Mouse (Mus musculus) liver, embryonic 15.5 days (tissue): ENCODE data around the gene Rbm39. TPM values are rescaled to one million over a fixed set of nuclear protein-coding genes. Genes with fewer than 3 reads are reported as not detected.

Source experiments
- ATAC-seq: fragments of 200-750 bp; cut with Nextera tagmentation; 2 replicates; pipeline ENCODE4 v1.8.0; 2017; ENCODE audit warnings: moderate number of reproducible peaks, mild to moderate bottlenecking, moderate library complexity; ENCODE audit not compliant: insufficient read depth
- H3K27ac ChIP-seq: fragments of 300-500 bp; sonication (generic); replicated peaks from 2 replicates; pipeline ENCODE4 v1.5.1; 2015; ENCODE audit warnings: mild to moderate bottlenecking, inconsistent platforms
- H3K27me3 ChIP-seq: fragments of 300-500 bp; sonication (generic); 2 replicates; pipeline ENCODE4 v1.6.1; 2015; ENCODE audit warnings: mild to moderate bottlenecking, inconsistent platforms
- H3K36me3 ChIP-seq: fragments of 300-500 bp; sonication (generic); replicated peaks from 2 replicates; pipeline ENCODE4 v1.6.1; 2015; ENCODE audit warnings: moderate library complexity, mild to moderate bottlenecking, inconsistent platforms
- H3K4me1 ChIP-seq: fragments of 300-500 bp; sonication (generic); replicated peaks from 2 replicates; pipeline ENCODE4 v1.6.1; 2015; ENCODE audit warnings: inconsistent platforms
- H3K4me2 ChIP-seq: fragments of 300-500 bp; sonication (generic); 2 replicates; pipeline ENCODE4 v1.6.1; 2015; ENCODE audit warnings: moderate library complexity, mild to moderate bottlenecking, inconsistent platforms
- H3K4me3 ChIP-seq: fragments of 300-500 bp; sonication (generic); replicated peaks from 2 replicates; pipeline ENCODE4 v1.5.1; 2015; ENCODE audit warnings: mild to moderate bottlenecking, inconsistent platforms
- H3K9ac ChIP-seq: fragments of 300-500 bp; sonication (generic); 2 replicates; pipeline ENCODE4 v1.6.1; 2015; ENCODE audit warnings: moderate library complexity, mild to moderate bottlenecking, inconsistent platforms
- H3K9me3 ChIP-seq: fragments of 300-500 bp; sonication (generic); replicated peaks from 2 replicates; pipeline ENCODE4 v1.6.1; 2016; ENCODE audit warnings: inconsistent platforms
- whole genome bisulfite sequencing: fragments of 180-500 bp; shearing (Covaris S2); methylation state at CpG from one replicate; pipeline ENCODE4 v1.1.7; 2015; ENCODE audit warnings: mixed read lengths; ENCODE audit not compliant: insufficient replicate concordance; 5-methylcytosine and 5-hydroxymethylcytosine counted together
- polyA plus RNA-seq: library from polyadenylated mRNA; unstranded; fragments of >200 nt; fragmentation: Nextera tagmentation; extraction: Ambion mirVana; gene quantifications from 2 replicates; pipeline ENCODE4 v1.2.1, GENCODE M21; 2015

The Rbm39 gene
- polyA plus RNA-seq, 1 experiment from 2014 or later = 223 TPM

DNA sequence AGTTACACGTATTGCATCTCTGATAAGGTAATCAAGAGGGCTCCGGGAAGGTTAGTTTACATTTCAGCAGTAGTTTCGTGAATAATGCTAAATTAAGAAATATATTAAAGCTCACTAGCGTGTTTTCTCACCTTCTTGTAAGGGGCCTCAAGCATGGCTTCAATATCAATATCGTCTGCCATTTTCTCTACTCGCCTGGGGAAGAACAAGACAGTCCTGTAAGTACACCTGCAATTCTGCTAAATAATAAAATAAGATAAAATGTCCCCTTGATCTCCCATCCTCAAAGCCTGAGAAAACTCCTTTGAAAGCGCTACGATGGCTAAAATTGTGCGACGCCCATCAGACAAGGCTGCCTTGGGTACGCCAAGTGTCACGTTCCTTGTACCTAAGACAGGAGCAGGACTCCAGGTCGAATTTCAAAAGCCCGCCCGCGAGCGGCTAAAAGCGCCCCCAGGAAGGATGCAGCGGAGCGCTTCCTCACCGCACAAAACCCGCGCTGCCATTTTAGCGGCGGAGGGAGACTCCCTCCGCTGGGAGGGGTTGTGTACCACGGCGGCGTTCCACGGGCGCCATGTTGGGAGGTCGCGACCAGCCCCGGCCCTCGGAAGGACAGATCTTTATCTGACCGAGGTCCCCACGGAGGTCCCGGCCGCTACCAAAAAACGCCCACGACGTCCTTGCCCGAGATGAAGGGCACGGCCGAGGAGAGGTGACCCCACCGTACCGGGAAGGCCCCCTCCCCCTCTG lies 817 bp downstream of the Rbm39 start:
- Histone ChIP-seq H3K9me3 (no peaks in the 10 kb centered on the region), H3K4me1 (peaks cover 33% of the 10 kb centered on the region), H3K4me3 (peak overlapping the region; percentile 98), H3K4me2 (peak overlapping the region; percentile 84), H3K27me3 (no peaks in the 10 kb centered on the region), H3K9ac (peak overlapping the region; percentile 100), H3K27ac (peak overlapping the region; percentile 98), H3K36me3 (peaks cover 41% of the 10 kb centered on the region)
- under 1% methylated on average over 47 of the region's 47 CpGs for WGBS
- ATAC-seq = peak; percentile 35

DNA sequence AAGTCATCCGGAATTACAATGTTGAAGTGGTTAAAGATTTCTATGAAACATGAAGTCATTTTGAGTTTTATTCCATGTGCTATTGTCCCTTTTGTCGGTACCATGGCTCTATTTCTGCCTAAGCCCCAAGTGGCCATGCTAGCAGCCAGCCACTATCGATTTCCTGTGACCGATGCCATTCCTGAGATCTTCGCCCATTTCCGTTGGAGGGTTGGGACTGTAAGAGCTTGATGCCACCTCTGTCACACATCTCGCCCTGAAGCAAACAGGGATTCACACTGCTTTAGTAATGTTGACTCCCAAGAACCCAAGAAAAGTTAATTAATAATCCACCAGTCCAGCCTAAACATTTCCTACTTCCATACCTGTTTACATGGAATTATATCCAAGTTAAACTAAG lies 2.4 kb downstream of the Rbm39 start:
- Histone ChIP-seq H3K4me1 (peaks cover 33% of the 10 kb centered on the region), H3K4me2 (peak overlapping the region; percentile 84), H3K9me3 (no peaks in the 10 kb centered on the region), H3K4me3 (peak overlapping the region; percentile 98), H3K9ac (0 out of 2 replicates have a peak overlapping the region, but pooled peaks have one; percentile 15), H3K27ac (no peak overlapping the region), H3K27me3 (no peaks in the 10 kb centered on the region), H3K36me3 (peaks cover 55% of the 10 kb centered on the region)
- no peak for ATAC-seq
- 66% methylated on average over 7 of the region's 7 CpGs for WGBS

DNA sequence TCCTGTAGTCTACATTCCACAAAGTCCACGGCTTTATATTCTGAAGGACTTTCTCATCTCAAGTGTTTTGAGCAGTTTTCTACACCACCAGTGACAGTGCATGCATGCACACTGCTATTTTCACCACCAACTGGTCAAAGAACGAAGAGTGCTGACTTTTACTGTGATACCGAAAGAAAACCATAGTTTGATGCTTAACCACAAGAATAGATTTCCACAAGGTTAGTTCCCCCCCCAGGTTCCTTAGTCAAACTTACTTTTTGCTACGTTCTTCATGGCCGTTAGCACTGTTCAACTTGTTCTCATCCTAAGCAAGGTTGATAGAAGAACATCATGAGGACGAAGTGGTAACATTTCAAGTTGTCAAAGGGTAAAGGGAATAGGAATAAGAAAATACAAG lies 3.0 kb downstream of the Rbm39 start:
- no peak overlapping the region; the same call in 1 of the 2 replicates for H3K4me3 ChIP-seq
- no peaks in the 10 kb centered on the region for H3K27me3 ChIP-seq
- H3K4me1 ChIP-seq = peaks cover 29% of the 10 kb centered on the region
- H3K36me3 ChIP-seq = peaks cover 60% of the 10 kb centered on the region
- H3K9ac ChIP-seq = no peak overlapping the region
- whole genome bisulfite sequencing = 76% methylated on average over 6 of the region's 6 CpGs
- no peak overlapping the region for H3K27ac ChIP-seq
- no peaks in the 10 kb centered on the region for H3K9me3 ChIP-seq
- ATAC-seq = no peak
- peak overlapping the region; percentile 14; the same call in 1 of the 2 replicates for H3K4me2 ChIP-seq

DNA sequence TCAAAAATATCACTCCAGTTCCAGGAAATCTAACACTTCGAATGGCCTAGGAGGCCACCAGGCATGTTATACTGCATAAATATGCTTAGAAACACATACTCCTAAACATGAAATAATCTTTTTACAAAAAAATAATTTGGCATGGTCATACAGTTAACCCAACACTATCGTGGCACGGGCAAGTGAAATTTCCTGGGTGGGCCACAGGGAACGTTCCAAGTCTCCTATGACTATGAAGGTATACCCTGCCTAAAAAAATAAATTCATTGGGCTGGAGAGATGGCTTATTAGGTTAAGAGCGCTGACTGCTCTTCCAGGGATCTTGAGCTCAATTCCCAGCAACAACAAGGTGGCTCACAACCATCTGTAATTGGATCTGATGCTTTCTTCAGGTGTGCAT lies 13.5 kb downstream of the Rbm39 start:
- Histone ChIP-seq H3K4me1 (no peaks in the 10 kb centered on the region), H3K4me2 (no peak overlapping the region), H3K27ac (no peak overlapping the region), H3K36me3 (peaks cover 96% of the 10 kb centered on the region), H3K27me3 (no peaks in the 10 kb centered on the region), H3K4me3 (no peak overlapping the region), H3K9me3 (no peaks in the 10 kb centered on the region), H3K9ac (no peak overlapping the region)
- WGBS = 92% methylated on average over 5 of the region's 5 CpGs
- ATAC-seq = no peak

DNA sequence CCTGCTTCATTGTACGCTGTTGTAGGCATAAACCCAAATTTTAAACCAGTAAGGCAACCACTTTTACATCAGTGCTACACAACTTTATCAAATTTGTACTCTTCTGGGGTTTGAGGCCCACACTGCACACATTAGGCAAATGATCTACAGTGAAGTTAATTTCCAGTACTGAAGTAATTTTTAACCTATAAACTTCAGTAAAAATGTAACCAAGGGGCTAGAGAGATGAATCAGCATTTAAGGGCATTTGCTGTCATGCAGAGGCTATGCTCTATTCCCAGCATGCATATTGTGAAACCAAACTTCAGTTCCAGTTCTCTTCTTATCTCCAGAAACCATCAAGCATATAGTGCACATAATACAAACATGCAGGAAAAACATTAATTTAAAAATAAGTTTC lies 14.6 kb downstream of the Rbm39 start:
- Histone ChIP-seq H3K4me3 (no peak overlapping the region), H3K27ac (no peak overlapping the region), H3K27me3 (no peaks in the 10 kb centered on the region), H3K9ac (no peak overlapping the region), H3K4me1 (no peaks in the 10 kb centered on the region), H3K36me3 (peaks cover 91% of the 10 kb centered on the region), H3K4me2 (no peak overlapping the region), H3K9me3 (no peaks in the 10 kb centered on the region)
- WGBS = 97% methylated on average over 1 of the region's 1 CpGs
- ATAC-seq = no peak

DNA sequence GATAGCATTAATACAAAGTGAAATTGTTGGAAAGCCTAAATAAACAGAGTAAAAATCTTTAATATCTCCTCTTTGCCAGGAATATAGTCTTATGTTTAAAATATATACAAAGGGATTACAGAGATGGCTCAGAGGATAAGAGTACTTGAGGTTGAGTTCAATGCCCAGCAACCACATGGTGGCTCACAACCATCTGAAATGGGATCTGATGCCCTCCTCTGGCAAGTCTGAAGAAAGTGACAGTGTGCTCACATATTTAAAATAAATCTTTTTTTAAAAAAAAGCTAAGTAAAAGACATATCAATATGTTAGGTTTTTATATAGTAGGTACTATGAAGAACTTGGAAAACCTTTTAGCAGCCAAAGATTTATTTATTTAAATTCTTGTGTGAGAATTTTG lies 28.5 kb downstream of the Rbm39 start:
- no peak for ATAC-seq
- H3K27me3 ChIP-seq = no peaks in the 10 kb centered on the region
- H3K4me2 ChIP-seq = no peak overlapping the region
- peaks cover 5% of the 10 kb centered on the region; the same call in 1 of the 2 replicates for H3K4me1 ChIP-seq
- H3K27ac ChIP-seq = no peak overlapping the region
- H3K4me3 ChIP-seq = no peak overlapping the region
- peaks cover 88% of the 10 kb centered on the region for H3K36me3 ChIP-seq
- H3K9ac ChIP-seq = no peak overlapping the region
- H3K9me3 ChIP-seq = no peaks in the 10 kb centered on the region

DNA sequence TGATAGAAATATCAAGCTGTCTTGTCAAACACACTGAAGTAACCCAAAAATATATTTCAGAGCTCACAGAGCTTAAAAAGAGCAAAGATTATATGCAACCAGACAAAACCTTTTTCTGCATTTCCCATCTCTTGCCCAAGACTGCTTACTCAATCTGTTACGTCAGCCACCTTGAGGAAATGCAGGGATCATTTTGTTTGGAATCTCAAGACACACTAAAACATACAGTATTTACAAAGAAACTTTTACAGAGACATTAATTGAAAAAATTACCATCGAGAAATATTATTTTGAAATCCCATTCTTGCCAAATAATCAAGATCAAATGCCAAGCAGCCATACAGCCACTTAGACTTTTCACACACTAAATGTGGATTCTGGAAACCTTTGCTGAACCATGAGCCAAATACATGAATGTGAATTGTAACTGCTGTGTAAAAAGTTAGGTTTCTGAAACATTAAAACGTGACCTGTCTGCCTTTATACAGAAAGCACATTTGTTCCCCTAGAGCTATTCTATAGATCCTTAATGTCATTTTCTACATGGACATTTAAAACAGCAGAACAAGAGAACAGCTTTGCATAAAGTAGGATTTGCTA lies 32.6 kb downstream of the Rbm39 start:
- Histone ChIP-seq H3K9ac (no peak overlapping the region), H3K27ac (no peak overlapping the region), H3K9me3 (no peaks in the 10 kb centered on the region), H3K36me3 (peaks cover 58% of the 10 kb centered on the region), H3K4me1 (peaks cover 29% of the 10 kb centered on the region), H3K27me3 (no peaks in the 10 kb centered on the region), H3K4me3 (no peak overlapping the region), H3K4me2 (no peak overlapping the region)
- ATAC-seq = no peak
- 80% methylated on average over 3 of the region's 3 CpGs for WGBS

DNA sequence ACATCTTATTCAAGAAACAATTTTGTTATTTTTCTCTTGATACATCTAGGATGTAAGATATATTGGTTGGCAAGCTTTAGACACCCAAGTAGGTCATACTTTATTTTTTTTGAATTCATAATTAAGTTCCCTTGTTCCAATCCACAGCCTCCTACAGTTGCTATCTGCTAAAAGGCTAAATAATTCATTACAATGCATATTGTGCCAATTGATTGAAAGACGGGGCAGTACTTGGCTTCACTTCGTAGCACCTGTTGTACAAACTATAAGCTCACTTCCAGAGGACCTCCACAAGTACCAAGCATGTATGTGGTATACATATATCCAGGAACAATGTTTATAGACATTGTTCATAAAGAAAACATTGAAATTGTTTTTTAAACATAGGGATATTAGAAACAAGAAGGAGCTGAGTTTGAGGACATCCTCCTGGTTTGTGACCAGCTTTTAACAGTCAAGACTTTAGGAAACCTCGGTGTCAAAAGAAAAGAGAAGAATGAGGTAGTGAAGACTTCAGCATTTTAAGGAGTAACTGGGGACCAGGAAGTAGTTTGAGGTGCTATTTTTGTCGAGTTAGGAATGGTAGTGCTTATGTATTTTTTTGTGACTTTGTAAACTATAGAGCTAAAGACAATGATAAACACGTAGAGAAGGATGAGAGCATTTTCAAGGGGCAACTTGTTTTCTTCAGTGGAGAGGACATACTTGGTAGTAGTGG lies 33.6 kb downstream of the Rbm39 start:
- Histone ChIP-seq H3K9ac (no peak overlapping the region), H3K4me1 (peaks cover 29% of the 10 kb centered on the region), H3K27ac (no peak overlapping the region), H3K4me2 (no peak overlapping the region), H3K9me3 (no peaks in the 10 kb centered on the region), H3K4me3 (no peak overlapping the region), H3K36me3 (peaks cover 57% of the 10 kb centered on the region), H3K27me3 (no peaks in the 10 kb centered on the region)
- ATAC-seq = no peak
- WGBS = 57% methylated on average over 5 of the region's 5 CpGs

DNA sequence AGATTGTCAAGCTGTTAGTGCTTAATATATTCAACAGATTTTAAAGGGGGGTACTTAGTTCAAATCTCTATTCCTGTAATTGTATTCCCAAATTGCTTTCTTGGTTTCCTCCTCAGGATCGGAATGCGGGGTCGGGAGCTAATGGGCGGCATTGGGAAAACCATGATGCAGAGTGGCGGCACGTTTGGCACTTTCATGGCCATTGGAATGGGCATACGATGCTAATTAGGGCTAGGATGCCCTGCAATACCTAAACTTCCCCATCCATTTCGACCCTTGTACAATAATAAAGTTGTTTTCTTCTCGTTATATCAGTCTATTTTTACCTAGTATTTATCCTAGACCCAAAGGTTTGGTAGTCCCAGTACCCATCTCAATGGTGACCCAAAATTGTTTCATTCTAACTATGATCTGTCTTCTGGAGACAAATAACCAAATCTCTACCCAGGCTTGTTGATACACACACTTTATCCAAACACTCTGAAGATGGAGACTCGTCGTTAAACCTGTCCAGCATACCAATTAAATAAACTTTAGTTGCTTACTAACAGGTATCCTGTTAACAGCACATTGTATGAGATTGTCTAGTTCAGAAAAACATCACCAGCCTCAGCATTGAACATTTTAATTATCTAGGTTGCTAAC lies 34.4 kb downstream of the Rbm39 start:
- H3K4me1 ChIP-seq = peaks cover 27% of the 10 kb centered on the region
- WGBS = 56% methylated on average over 11 of the region's 11 CpGs
- peak overlapping the region; percentile 95 for H3K4me3 ChIP-seq
- peak overlapping the region; percentile 97 for H3K4me2 ChIP-seq
- no peaks in the 10 kb centered on the region for H3K9me3 ChIP-seq
- H3K27ac ChIP-seq = peak overlapping the region; percentile 25; the same call in 1 of the 2 replicates
- no peak overlapping the region for H3K9ac ChIP-seq
- H3K36me3 ChIP-seq = peaks cover 56% of the 10 kb centered on the region
- ATAC-seq = no peak
- H3K27me3 ChIP-seq = no peaks in the 10 kb centered on the region

DNA sequence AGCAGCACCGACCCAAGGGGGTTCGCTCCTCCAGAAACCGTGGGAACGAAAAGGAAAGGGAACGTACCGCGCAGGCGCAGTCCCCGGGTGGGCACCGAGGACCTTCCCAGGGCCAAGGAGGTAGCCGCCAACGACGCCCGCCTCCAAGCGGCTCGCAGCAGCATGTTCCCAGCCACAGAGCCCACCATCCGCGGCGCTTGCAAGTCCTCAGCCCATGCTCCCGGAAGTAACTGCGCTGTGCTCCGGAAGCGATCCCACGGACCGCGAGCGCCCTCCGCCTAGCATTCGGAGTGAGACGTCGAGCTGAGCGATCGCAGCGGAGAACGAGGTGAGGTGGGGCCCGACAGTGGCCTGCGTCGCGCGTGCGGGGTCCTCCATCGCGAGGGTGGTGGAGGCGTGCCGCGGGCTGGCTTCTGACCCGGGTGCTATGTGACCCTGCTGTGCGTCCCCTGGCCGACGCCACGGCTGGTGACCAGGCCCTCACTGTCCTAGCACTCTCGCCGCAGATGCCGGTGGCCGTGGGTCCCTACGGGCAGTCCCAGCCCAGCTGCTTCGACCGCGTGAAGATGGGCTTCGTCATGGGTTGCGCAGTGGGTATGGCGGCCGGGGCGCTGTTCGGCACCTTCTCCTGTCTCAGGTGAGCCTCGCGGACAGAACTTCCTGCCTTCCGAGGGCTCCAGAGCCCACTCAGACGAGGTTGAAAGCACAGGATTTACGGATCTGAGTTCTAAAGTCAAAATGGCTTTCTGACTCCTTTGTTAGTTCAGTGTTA lies 35.9 kb downstream of the Rbm39 start, which contains the start of the genes Romo1 and Nfs1:
Gene Romo1, plus strand, starts transcription at position 87 of the 772 bp plus-strand sequence.
Gene Nfs1, minus strand, starts transcription at position 234 of the 772 bp plus-strand sequence.
- under 1% methylated on average over 70 of the region's 70 CpGs for WGBS
- H3K9me3 ChIP-seq = no peaks in the 10 kb centered on the region
- no peaks in the 10 kb centered on the region for H3K27me3 ChIP-seq
- H3K4me3 ChIP-seq = peak within 1 kb of the TSS; percentile 95
- ATAC-seq = peak; percentile 92
- H3K9ac ChIP-seq = peak within 1 kb of the TSS; percentile 92
- peaks cover 58% of the 10 kb centered on the region for H3K36me3 ChIP-seq
- H3K4me1 ChIP-seq = peaks cover 27% of the 10 kb centered on the region
- peak within 1 kb of the TSS; percentile 97 for H3K4me2 ChIP-seq
- peak within 1 kb of the TSS; percentile 92 for H3K27ac ChIP-seq
